Comparison of ENCODE assay signal across 11 mouse cellular contexts in genomic region chrX:71131464-71131863, GRCm38 (mm10).
DNase-seq lines count a peak whose midpoint lies in the region; ATAC-seq and TF ChIP-seq lines count a peak whose summit lies in the region.
"Had no signal": no experiment of that assay in that cellular context is flagged by ENCODE, and none has a peak within 500 bp of the region (broad histone marks: within the 10 kb centered on the region; RNA-seq: fewer than 3 reads in every experiment).

No protein-coding gene starts in this region.

- H3K27me3 ChIP-seq in cerebellum, adult 2 months (ENCODE audit: control insufficient read depth, insufficient read depth, low read length), result no peaks in the 10 kb centered on the region
- H3K27me3 ChIP-seq in hindbrain, embryonic 16.5 days (replicated peaks; ENCODE audit: control insufficient read depth, insufficient read depth, low read length), result no peaks in the 10 kb centered on the region
- H3K27me3 ChIP-seq: embryonic facial prominence, embryonic 12.5 days; limb, embryonic 12.5 days; neural tube, embryonic 13.5 days had no signal

- no peak for TF ChIP-seq POLR2A in cerebellum, adult 2 months (IDR thresholded peaks at IDR 0.05; ENCODE audit: borderline replicate concordance, insufficient read depth, low read length)

- TF ChIP-seq CTCF in cerebellum, adult 2 months (IDR thresholded peaks at IDR 0.05; ENCODE audit: borderline replicate concordance, insufficient read depth, low read depth, low read length), result peak; percentile 13; the same call in 1 of the 2 replicates
- peak; percentile 46 for TF ChIP-seq CTCF in left cerebral cortex, adult 2 months (IDR thresholded peaks at IDR 0.05)

- H3K9me3 ChIP-seq in hindbrain, embryonic 16.5 days (ENCODE audit: control insufficient read depth, low read length), result no peaks in the 10 kb centered on the region
- H3K9me3 ChIP-seq: embryonic facial prominence, embryonic 12.5 days; limb, embryonic 12.5 days; neural tube, embryonic 13.5 days had no signal

- H3K36me3 ChIP-seq in hindbrain, embryonic 16.5 days (ENCODE audit: control insufficient read depth, insufficient read depth, low read length), result no peaks in the 10 kb centered on the region
- H3K36me3 ChIP-seq: embryonic facial prominence, embryonic 12.5 days; limb, embryonic 12.5 days; neural tube, embryonic 13.5 days had no signal

- H3K9ac ChIP-seq in hindbrain, embryonic 16.5 days (ENCODE audit: low read depth, low read length), result no peak overlapping the region
- H3K9ac ChIP-seq: embryonic facial prominence, embryonic 12.5 days; limb, embryonic 12.5 days; neural tube, embryonic 13.5 days had no signal

- H3K27ac ChIP-seq in cerebellum, adult 2 months (ENCODE audit: insufficient read depth, low read length), result no peak overlapping the region
- no peak overlapping the region for H3K27ac ChIP-seq in left cerebral cortex, adult 2 months
- no peak overlapping the region for H3K27ac ChIP-seq in hindbrain, embryonic 16.5 days (ENCODE audit: low read depth, low read length)
- H3K27ac ChIP-seq: embryonic facial prominence, embryonic 12.5 days; limb, embryonic 12.5 days; neural tube, embryonic 13.5 days had no signal

- no peak for ATAC-seq in hindbrain, embryonic 16.5 days

- H3K4me1 ChIP-seq in cerebellum, adult 2 months (ENCODE audit: control insufficient read depth, insufficient read depth, low read length), result peaks cover 3% of the 10 kb centered on the region; the same call in 1 of the 2 replicates
- H3K4me1 ChIP-seq in hindbrain, embryonic 16.5 days (ENCODE audit: control insufficient read depth, insufficient read depth, low read depth, low read length), result no peaks in the 10 kb centered on the region
- H3K4me1 ChIP-seq: embryonic facial prominence, embryonic 12.5 days; limb, embryonic 12.5 days; neural tube, embryonic 13.5 days had no signal

- H3K4me2 ChIP-seq in hindbrain, embryonic 16.5 days (ENCODE audit: low read length), result no peak overlapping the region
- H3K4me2 ChIP-seq: embryonic facial prominence, embryonic 12.5 days; limb, embryonic 12.5 days; neural tube, embryonic 13.5 days had no signal

- H3K4me3 ChIP-seq in cerebellum, adult 2 months (replicated peaks; ENCODE audit: insufficient read depth, low read depth, low read length), result no peak overlapping the region
- no peak overlapping the region for H3K4me3 ChIP-seq in left cerebral cortex, adult 2 months
- no peak overlapping the region for H3K4me3 ChIP-seq in hindbrain, embryonic 16.5 days (ENCODE audit: low read length)
- H3K4me3 ChIP-seq: embryonic facial prominence, embryonic 12.5 days; limb, embryonic 12.5 days; neural tube, embryonic 13.5 days had no signal

- intact Hi-C loops in left cerebral cortex, adult 2 months (cut with DNase I), result loop anchor here (5.0 kb wide), 2 partner anchors 79 to 549 kb away; partner anchors contain the start of gene Mamld1

- peak in 1 of 2 experiments; percentile 23 for DNase-seq in cerebellum, adult 2 months
- DNase-seq in cerebellum, adult 9-10 months, result no peak
- DNase-seq in left cerebral cortex, adult 2 months (ENCODE audit: extremely low spot score in 1 of 2, low spot score in 2 of 2), result no peak
- no peak for DNase-seq in left cerebral cortex, adult 8-10 months (ENCODE audit: low spot score in 2 of 2)
- DNase-seq in adrenal gland, postnatal 25 days, result peak; percentile 36
- DNase-seq in lung, postnatal 10 days, result peak; percentile 72
- no peak for DNase-seq in natural killer cell, adult 2 months (ENCODE audit: low spot score in 2 of 2)

Comparison
In these comparisons a context has a peak if more than half of its experiments do, and no peak if none do; other contexts are left out.
1. DNase-seq: peak in adrenal gland, postnatal 25 days (single experiment) and lung, postnatal 10 days (single experiment); none in cerebellum, adult 9-10 months (single experiment), left cerebral cortex, adult 2 months (0 of 2), left cerebral cortex, adult 8-10 months (0 of 2) and natural killer cell, adult 2 months (0 of 2).